Mouse (Mus musculus): Measurements from ENCODE around the gene Tppp3.

GRCm38 (mm10) chr8:105506977-105507376, 35.7 kb upstream of the Tppp3 start:
- TF ChIP-seq CTCF (IDR thresholded peaks at IDR 0.05; ENCODE audit: low read depth, low read length) (no peak), EP300 (IDR thresholded peaks at IDR 0.05; ENCODE audit: insufficient read depth, low read depth, low read length) (no peak), POLR2A (IDR thresholded peaks at IDR 0.05; ENCODE audit: insufficient read depth, low read length) (no peak)
